Mouse (Mus musculus) CH12.LX (cell line): ENCODE measurements around the gene Sec63.

Source experiments
- CHD2 ChIP-seq: IDR thresholded peaks from 2 replicates; pipeline ENCODE4 v1.6.1; 2011; ENCODE audit warnings: low read length, improper control_type of control experiment
- JUND ChIP-seq: conservative IDR thresholded peaks from 2 replicates; pipeline ENCODE4 v1.6.1; 2011; ENCODE audit warnings: low read depth, low read length, improper control_type of control experiment
- MEF2A ChIP-seq: IDR thresholded peaks from 2 replicates; pipeline ENCODE4 v1.6.1; 2014; ENCODE audit warnings: low read depth, mild to moderate bottlenecking, inconsistent platforms, low read length, improper control_type of control experiment, borderline replicate concordance
- POLR2A ChIP-seq: IDR thresholded peaks from 2 replicates; pipeline ENCODE4 v1.6.1; 2011; ENCODE audit warnings: low read depth, mild to moderate bottlenecking, improper control_type of control experiment, low read length
- TBP ChIP-seq: conservative IDR thresholded peaks from 2 replicates; pipeline ENCODE4 v1.6.1; 2011; ENCODE audit warnings: low read depth, low read length, improper control_type of control experiment
- UBTF ChIP-seq: IDR thresholded peaks from 2 replicates; pipeline ENCODE4 v1.6.1; 2012; ENCODE audit warnings: low read depth, mild to moderate bottlenecking, inconsistent platforms, low read length, improper control_type of control experiment, moderate library complexity
- USF1 ChIP-seq: IDR thresholded peaks from 2 replicates; pipeline ENCODE4 v1.6.1; 2014; ENCODE audit warnings: low read depth, mild to moderate bottlenecking, inconsistent platforms, low read length, improper control_type of control experiment
- ZNF384 ChIP-seq: IDR thresholded peaks from 2 replicates; pipeline ENCODE4 v1.6.1; 2012; ENCODE audit warnings: low read depth, low read length, improper control_type of control experiment, inconsistent platforms

DNA sequence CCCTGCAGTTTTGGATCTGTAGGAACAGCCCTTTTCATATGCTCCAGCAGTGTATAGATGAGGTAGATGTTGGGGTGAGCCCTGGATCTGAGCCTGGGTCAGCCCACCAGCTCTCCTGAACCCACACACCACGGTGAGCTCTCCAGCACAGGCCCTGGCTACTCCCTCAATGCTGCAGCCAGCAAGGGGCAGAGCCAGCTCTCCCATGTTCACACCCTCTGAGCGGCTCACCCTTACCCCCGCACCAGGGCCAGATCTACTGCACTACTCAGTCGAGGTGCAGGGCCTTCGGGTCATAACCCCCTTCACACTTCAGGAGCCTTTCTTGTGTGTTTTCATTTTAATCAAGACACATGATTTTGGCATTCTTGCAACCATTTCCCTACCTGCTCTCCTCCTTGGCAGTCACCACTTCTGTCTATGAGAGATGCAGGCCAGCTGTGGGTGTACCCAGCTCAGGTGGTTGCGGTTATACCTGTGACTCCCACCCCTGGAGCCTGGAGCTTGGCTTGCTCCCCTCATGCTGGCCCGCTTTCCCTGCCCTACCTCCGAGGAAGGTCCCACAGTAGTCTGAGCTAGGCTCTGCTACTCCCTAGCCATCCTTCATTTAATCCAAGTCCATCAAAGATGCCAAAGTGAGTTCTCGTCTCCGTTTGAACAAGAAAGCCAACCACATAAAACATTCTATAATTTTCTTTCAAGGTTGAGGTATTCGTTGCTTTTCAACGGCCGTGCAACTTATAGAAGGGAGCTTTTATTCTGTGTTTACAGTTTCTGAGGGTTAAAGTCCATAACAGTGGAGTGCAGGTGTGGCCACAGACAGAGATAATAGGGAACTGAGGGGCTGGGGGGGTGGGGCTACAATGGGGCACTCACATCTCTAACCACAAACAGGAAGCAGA is 87.1 kb downstream of the Sec63 start:
- TF ChIP-seq UBTF: no peak
- no peak for TF ChIP-seq ZNF384
- TF ChIP-seq POLR2A: no peak
- TF ChIP-seq JUND: no peak
- TF ChIP-seq TBP: no peak
- no peak for TF ChIP-seq MEF2A
- TF ChIP-seq CHD2: no peak
- TF ChIP-seq USF1: no peak
